ENCODE assay signal across 10 mouse cellular contexts in genomic region chr5:119370931-119371330, GRCm38 (mm10).
DNase-seq lines count a peak whose midpoint lies in the region; ATAC-seq lines count a peak whose summit lies in the region.
"Had no signal": no experiment of that assay in that cellular context is flagged by ENCODE, and none has a peak within 500 bp of the region (broad histone marks: within the 10 kb centered on the region; RNA-seq: fewer than 3 reads in every experiment).

No protein-coding gene starts in this region.

- no peaks in the 10 kb centered on the region for H3K36me3 ChIP-seq in lung, embryonic 16.5 days (ENCODE audit: control insufficient read depth, insufficient read depth, low read length)
- H3K36me3 ChIP-seq in forebrain, embryonic 14.5 days (ENCODE audit: control insufficient read depth, insufficient read depth, low read length) = no peaks in the 10 kb centered on the region
- H3K36me3 ChIP-seq in limb, embryonic 11.5 days (ENCODE audit: control insufficient read depth, insufficient read depth, low read length) = no peaks in the 10 kb centered on the region
- H3K36me3 ChIP-seq in stomach, embryonic 14.5 days (ENCODE audit: control insufficient read depth, insufficient read depth, low read length) = no peaks in the 10 kb centered on the region

- peak overlapping the region; percentile 51 for H3K4me2 ChIP-seq in lung, embryonic 16.5 days (ENCODE audit: low read depth, low read length)
- peak overlapping the region; percentile 36 for H3K4me2 ChIP-seq in forebrain, embryonic 14.5 days (ENCODE audit: low read length)
- H3K4me2 ChIP-seq in limb, embryonic 11.5 days (ENCODE audit: low read depth, severe bottlenecking) = no peak overlapping the region
- peak overlapping the region; percentile 27 for H3K4me2 ChIP-seq in stomach, embryonic 14.5 days (replicated peaks; ENCODE audit: low read depth, low read length)

- DNase-seq in lung, postnatal 36 days = no peak
- DNase-seq in forebrain, embryonic 14.5 days (ENCODE audit: low spot score) = peak; percentile 34
- peak; percentile 42 for DNase-seq in limb, embryonic 11.5 days (ENCODE audit: low spot score)
- no peak for DNase-seq in layer of hippocampus, postnatal 25 days (ENCODE audit: extremely low spot score in 1 of 2, low spot score in 1 of 2)
- no peak for DNase-seq in layer of hippocampus, adult 11-12 months (ENCODE audit: low spot score)
- DNase-seq: cerebellum, adult 11 months had no signal

- H3K4me1 ChIP-seq in lung, embryonic 16.5 days (replicated peaks; ENCODE audit: control insufficient read depth, insufficient read depth, low read length) = peaks cover 7% of the 10 kb centered on the region
- no peaks in the 10 kb centered on the region for H3K4me1 ChIP-seq in forebrain, embryonic 14.5 days (ENCODE audit: control insufficient read depth, insufficient read depth, low read length)
- H3K4me1 ChIP-seq in limb, embryonic 11.5 days (ENCODE audit: control insufficient read depth, insufficient read depth, low read length) = no peaks in the 10 kb centered on the region
- H3K4me1 ChIP-seq in stomach, embryonic 14.5 days (ENCODE audit: control insufficient read depth, insufficient read depth, low read length) = peaks cover 3% of the 10 kb centered on the region; the same call in 1 of the 2 replicates

- peak overlapping the region; percentile 0; the same call in 1 of the 2 replicates for H3K27ac ChIP-seq in lung, embryonic 16.5 days (ENCODE audit: low read length)
- H3K27ac ChIP-seq in forebrain, embryonic 14.5 days (ENCODE audit: low read depth, low read length) = no peak overlapping the region
- no peak overlapping the region for H3K27ac ChIP-seq in limb, embryonic 11.5 days (replicated peaks; ENCODE audit: low read depth, low read length)
- H3K27ac ChIP-seq in stomach, embryonic 14.5 days (ENCODE audit: low read length) = no peak overlapping the region
- H3K27ac ChIP-seq: left cerebral cortex, adult 2 months had no signal

- no peaks in the 10 kb centered on the region for H3K9me3 ChIP-seq in lung, embryonic 16.5 days (ENCODE audit: control insufficient read depth, low read length)
- H3K9me3 ChIP-seq in forebrain, embryonic 14.5 days (replicated peaks; ENCODE audit: control insufficient read depth, low read length) = no peaks in the 10 kb centered on the region
- no peaks in the 10 kb centered on the region for H3K9me3 ChIP-seq in limb, embryonic 11.5 days (ENCODE audit: control insufficient read depth, low read length)
- no peaks in the 10 kb centered on the region for H3K9me3 ChIP-seq in stomach, embryonic 14.5 days (ENCODE audit: control insufficient read depth, low read depth, low read length)

- H3K27me3 ChIP-seq in lung, embryonic 16.5 days (ENCODE audit: control insufficient read depth, insufficient read depth, low read depth, low read length) = no peaks in the 10 kb centered on the region
- no peaks in the 10 kb centered on the region for H3K27me3 ChIP-seq in forebrain, embryonic 14.5 days (replicated peaks; ENCODE audit: control insufficient read depth, insufficient read depth, low read length)
- no peaks in the 10 kb centered on the region for H3K27me3 ChIP-seq in limb, embryonic 11.5 days (ENCODE audit: control insufficient read depth, insufficient read depth, low read length)
- no peaks in the 10 kb centered on the region for H3K27me3 ChIP-seq in stomach, embryonic 14.5 days (ENCODE audit: control insufficient read depth, insufficient read depth, low read length)

- H3K4me3 ChIP-seq in lung, embryonic 16.5 days (ENCODE audit: low read length) = peak overlapping the region; percentile 24
- no peak overlapping the region for H3K4me3 ChIP-seq in forebrain, embryonic 14.5 days (ENCODE audit: low read depth, low read length)
- H3K4me3 ChIP-seq in limb, embryonic 11.5 days (ENCODE audit: low read depth, low read length) = no peak overlapping the region
- no peak overlapping the region for H3K4me3 ChIP-seq in stomach, embryonic 14.5 days (ENCODE audit: low read depth, low read length)
- H3K4me3 ChIP-seq: left cerebral cortex, adult 2 months had no signal

- H3K9ac ChIP-seq in lung, embryonic 16.5 days (ENCODE audit: low read length) = peak overlapping the region; percentile 28; the same call in 1 of the 2 replicates
- H3K9ac ChIP-seq in forebrain, embryonic 14.5 days (ENCODE audit: low read length) = no peak overlapping the region
- no peak overlapping the region for H3K9ac ChIP-seq in limb, embryonic 11.5 days (ENCODE audit: low read length)
- H3K9ac ChIP-seq in stomach, embryonic 14.5 days (replicated peaks; ENCODE audit: low read depth, low read length) = no peak overlapping the region

- WGBS in lung, embryonic 16.5 days = 15% methylated on average over 16 of the region's 16 CpGs
- WGBS in forebrain, embryonic 14.5 days = 4% methylated on average over 16 of the region's 16 CpGs
- 49% methylated on average over 16 of the region's 16 CpGs for WGBS in limb, embryonic 11.5 days
- 21% methylated on average over 16 of the region's 16 CpGs for WGBS in stomach, embryonic 14.5 days

- ATAC-seq in lung, embryonic 16.5 days (ENCODE audit: low read depth) = peak; percentile 64; the same call in 1 of the 2 replicates
- ATAC-seq in forebrain, embryonic 14.5 days = no peak
- no peak for ATAC-seq in limb, embryonic 11.5 days (ENCODE audit: insufficient number of reproducible peaks, low FRiP score, low TSS enrichment, low read depth)
- ATAC-seq in stomach, embryonic 14.5 days (ENCODE audit: insufficient number of reproducible peaks, insufficient read depth, low FRiP score, low read depth) = no peak
- ATAC-seq: Patski had no signal

Comparison
In these comparisons a context has a peak if more than half of its experiments do, and no peak if none do; other contexts are left out.
1. DNase-seq: peak in forebrain, embryonic 14.5 days (single experiment) and limb, embryonic 11.5 days (single experiment); none in lung, postnatal 36 days (single experiment), layer of hippocampus, postnatal 25 days (0 of 2) and layer of hippocampus, adult 11-12 months (single experiment).